Mouse (Mus musculus): ENCODE results near the gene Cnnm4. TPM values are rescaled to one million over a fixed set of nuclear protein-coding genes. Genes with fewer than 3 reads are reported as not detected.

Gene Cnnm4
- total and polyA plus RNA-seq, 3 experiments, result 7.8 to 8.5 TPM; not detected in 1

- H3K4me3 ChIP-seq (ENCODE audit: control insufficient read depth in 1 of 2, insufficient read depth in 1 of 2, low read depth in 2 of 2, low read length in 2 of 2), result no peak overlapping the region
- no peak for TF ChIP-seq MAZ (IDR thresholded peaks at IDR 0.05; ENCODE audit: low read depth, low read length)
- TF ChIP-seq GATA1 (IDR thresholded peaks at IDR 0.05; ENCODE audit: low read depth, low read length), result no peak
- no peak for TF ChIP-seq ELF1 (IDR thresholded peaks at IDR 0.05; ENCODE audit: low read depth, low read length)
- no peak for TF ChIP-seq JUND (IDR thresholded peaks at IDR 0.05; ENCODE audit: low read depth, low read length)
- no peak for TF ChIP-seq POLR2AphosphoS5 (IDR thresholded peaks at IDR 0.05; ENCODE audit: borderline replicate concordance, low read depth, low read length)
- no peak for TF ChIP-seq RAD21 (IDR thresholded peaks at IDR 0.05; ENCODE audit: low read depth, low read length)
- no peak for TF ChIP-seq BHLHE40 (IDR thresholded peaks at IDR 0.05; ENCODE audit: borderline replicate concordance, low read depth, low read length)
- TF ChIP-seq TCF12 (IDR thresholded peaks at IDR 0.05; ENCODE audit: low read depth, low read length), result no peak
- TF ChIP-seq MAFK (IDR thresholded peaks at IDR 0.05; ENCODE audit: borderline replicate concordance, low read depth, low read length), result no peak
- no peak for TF ChIP-seq MXI1 (IDR thresholded peaks at IDR 0.05; ENCODE audit: low read depth, low read length)
- H3K4me1 ChIP-seq (ENCODE audit: control insufficient read depth in 1 of 2, insufficient read depth in 2 of 2, low read length in 2 of 2), result peaks cover 7 to 29% of the 10 kb centered on the region in 2 experiments
- no peak overlapping the region for H3K9ac ChIP-seq (ENCODE audit: control insufficient read depth, low read depth, low read length, poor library complexity, severe bottlenecking)
- H3K27me3 ChIP-seq (ENCODE audit: control insufficient read depth in 1 of 2, insufficient read depth in 2 of 2, low read length in 2 of 2), result no peaks in the 10 kb centered on the region
- H3K36me3 ChIP-seq (ENCODE audit: control insufficient read depth in 1 of 2, insufficient read depth in 2 of 2, low read length in 2 of 2), result peaks cover 0 to 17% of the 10 kb centered on the region in 2 experiments; a peak in 2 of 4 replicates
- DNase-seq (ENCODE audit: low read depth, low spot score), result peak; percentile 43
- H3K9me3 ChIP-seq (replicated peaks; ENCODE audit: insufficient read depth, low read length), result no peaks in the 10 kb centered on the region
- no peak overlapping the region for H3K27ac ChIP-seq (ENCODE audit: control insufficient read depth, low read depth, low read length)
- no peaks in the 10 kb centered on the region for H3K79me2 ChIP-seq (ENCODE audit: control insufficient read depth, insufficient read depth, low read length, poor library complexity)
Observed at GRCm38 (mm10) chr1:36458169-36458568, 13.3 kb upstream of the Cnnm4 start.

- Histone ChIP-seq H3K79me2 (ENCODE audit: control insufficient read depth, insufficient read depth, low read length, poor library complexity) (no peaks in the 10 kb centered on the region), H3K27me3 (ENCODE audit: control insufficient read depth in 1 of 2, insufficient read depth in 2 of 2, low read length in 2 of 2) (no peaks in the 10 kb centered on the region), H3K27ac (ENCODE audit: control insufficient read depth, low read depth, low read length) (no peak overlapping the region), H3K9ac (ENCODE audit: control insufficient read depth, low read depth, low read length, poor library complexity, severe bottlenecking) (no peak overlapping the region), H3K4me3 (ENCODE audit: control insufficient read depth in 1 of 2, insufficient read depth in 1 of 2, low read depth in 2 of 2, low read length in 2 of 2) (no peak overlapping the region), H3K36me3 (ENCODE audit: control insufficient read depth in 1 of 2, insufficient read depth in 2 of 2, low read length in 2 of 2) (peaks cover 0 to 12% of the 10 kb centered on the region in 2 experiments; a peak in 2 of 4 replicates), H3K4me1 (ENCODE audit: control insufficient read depth in 1 of 2, insufficient read depth in 2 of 2, low read length in 2 of 2) (peaks cover 6 to 24% of the 10 kb centered on the region in 2 experiments), H3K9me3 (replicated peaks; ENCODE audit: insufficient read depth, low read length) (no peaks in the 10 kb centered on the region)
- TF ChIP-seq SMC3 (IDR thresholded peaks at IDR 0.05; ENCODE audit: low read depth, low read length) (no peak), ZKSCAN1 (IDR thresholded peaks at IDR 0.05; ENCODE audit: low read depth, low read length) (no peak), MAX (IDR thresholded peaks at IDR 0.05; ENCODE audit: low read length) (no peak), TAL1 (IDR thresholded peaks at IDR 0.05; ENCODE audit: low read length) (no peak), BHLHE40 (IDR thresholded peaks at IDR 0.05; ENCODE audit: borderline replicate concordance, low read depth, low read length) (no peak), CHD2 (IDR thresholded peaks at IDR 0.05; ENCODE audit: low read length) (no peak), KAT2A (conservative IDR thresholded peaks at IDR 0.05; ENCODE audit: low read depth, low read length) (no peak), E2F4 (IDR thresholded peaks at IDR 0.05; ENCODE audit: borderline replicate concordance, low read depth, low read length) (no peak), POLR2A (IDR thresholded peaks at IDR 0.05; ENCODE audit: control insufficient read depth in 1 of 2, insufficient read depth in 1 of 2, low read depth in 1 of 2, low read length in 2 of 2, poor library complexity in 1 of 2) (no peak), ZMIZ1 (IDR thresholded peaks at IDR 0.05; ENCODE audit: low read depth, low read length) (no peak), TBP (IDR thresholded peaks at IDR 0.05; ENCODE audit: low read depth, low read length) (no peak)
- peak; percentile 42 for DNase-seq (ENCODE audit: low read depth, low spot score)
Observed at GRCm38 (mm10) chr1:36461829-36462228, 9.6 kb upstream of the Cnnm4 start.
